14 mouse cellular contexts compared by ENCODE assay signal in genomic region chr2:72507855-72508635, GRCm38 (mm10). TPM values are rescaled to one million over a fixed set of nuclear protein-coding genes. Genes with fewer than 3 reads are reported as not detected.
DNase-seq lines count a peak whose midpoint lies in the region; ATAC-seq and TF ChIP-seq lines count a peak whose summit lies in the region.
"Had no signal": no experiment of that assay in that cellular context is flagged by ENCODE, and none has a peak within 500 bp of the region (broad histone marks: within the 10 kb centered on the region; RNA-seq: fewer than 3 reads in every experiment).

No protein-coding gene starts in this region.

- peaks cover 15% of the 10 kb centered on the region; the same call in 1 of the 2 replicates for H3K4me1 ChIP-seq in lung, embryonic 15.5 days
- peaks cover 17% of the 10 kb centered on the region for H3K4me1 ChIP-seq in forebrain, embryonic 12.5 days
- no peaks in the 10 kb centered on the region for H3K4me1 ChIP-seq in hindbrain, postnatal 0 days (ENCODE audit: insufficient read depth, low read length)

- no peak for ATAC-seq in CD4-positive, CD25-positive, alpha-beta regulatory T cell, adult 4 months
- no peak for ATAC-seq in lung, embryonic 15.5 days (ENCODE audit: borderline replicate concordance, extremely low read depth, low FRiP score, low TSS enrichment)
- ATAC-seq in forebrain, embryonic 12.5 days (ENCODE audit: low FRiP score): no peak
- no peak for ATAC-seq in hindbrain, postnatal 0 days

- intact Hi-C loops in left cerebral cortex, postnatal 10 days (cut with DNase I): no loop called here

- DNase-seq in CD4-positive, CD25-positive, alpha-beta regulatory T cell, adult 2 months (ENCODE audit: low read depth, low spot score): peak; percentile 33
- no peak for DNase-seq in lung, adult 18-20 months
- DNase-seq in hindbrain, postnatal 0 days (ENCODE audit: low spot score): no peak
- no peak for DNase-seq in left cerebral cortex, postnatal 10 days (ENCODE audit: extremely low spot score in 1 of 2, low spot score in 2 of 2)
- DNase-seq in left cerebral cortex, adult 9 months (ENCODE audit: low spot score in 2 of 2): no peak
- DNase-seq: embryo, embryonic 11 days; right cerebral cortex, adult 18-20 months; thymus, postnatal 4 days had no signal

- TF ChIP-seq CTCF in hindbrain, postnatal 0 days (IDR thresholded peaks at IDR 0.05; ENCODE audit: low read depth): no peak

- H3K4me3 ChIP-seq in lung, embryonic 15.5 days: no peak overlapping the region
- no peak overlapping the region for H3K4me3 ChIP-seq in forebrain, embryonic 12.5 days (replicated peaks)
- H3K4me3 ChIP-seq in hindbrain, postnatal 0 days (ENCODE audit: low read length): no peak overlapping the region
- H3K4me3 ChIP-seq: kidney, embryonic 15.5 days; myocyte had no signal

- H3K9ac ChIP-seq in lung, embryonic 15.5 days: no peak overlapping the region
- no peak overlapping the region for H3K9ac ChIP-seq in forebrain, embryonic 12.5 days
- H3K9ac ChIP-seq in hindbrain, postnatal 0 days (replicated peaks; ENCODE audit: low read length): no peak overlapping the region
- H3K9ac ChIP-seq: kidney, embryonic 15.5 days had no signal

- no peak overlapping the region for H3K27ac ChIP-seq in lung, embryonic 15.5 days
- peak overlapping the region; percentile 15; the same call in 1 of the 2 replicates for H3K27ac ChIP-seq in forebrain, embryonic 12.5 days
- no peak overlapping the region for H3K27ac ChIP-seq in hindbrain, postnatal 0 days
- H3K27ac ChIP-seq: kidney, embryonic 15.5 days; macrophage had no signal

- WGBS in lung, embryonic 15.5 days: 23% methylated on average over 18 of the region's 18 CpGs
- WGBS in forebrain, embryonic 12.5 days: 36% methylated on average over 18 of the region's 18 CpGs
- 33% methylated on average over 18 of the region's 18 CpGs for WGBS in hindbrain, postnatal 0 days

- no peaks in the 10 kb centered on the region for H3K9me3 ChIP-seq in lung, embryonic 15.5 days
- no peaks in the 10 kb centered on the region for H3K9me3 ChIP-seq in forebrain, embryonic 12.5 days
- H3K9me3 ChIP-seq in hindbrain, postnatal 0 days (ENCODE audit: low read length): no peaks in the 10 kb centered on the region
- H3K9me3 ChIP-seq: kidney, embryonic 15.5 days had no signal

- peak overlapping the region; percentile 11 for H3K4me2 ChIP-seq in lung, embryonic 15.5 days
- peak overlapping the region; percentile 37 for H3K4me2 ChIP-seq in forebrain, embryonic 12.5 days
- peak overlapping the region; percentile 35 for H3K4me2 ChIP-seq in hindbrain, postnatal 0 days (ENCODE audit: low read depth, low read length)
- H3K4me2 ChIP-seq: kidney, embryonic 15.5 days had no signal

- H3K27me3 ChIP-seq in lung, embryonic 15.5 days: no peaks in the 10 kb centered on the region
- peaks cover 13% of the 10 kb centered on the region for H3K27me3 ChIP-seq in forebrain, embryonic 12.5 days
- H3K27me3 ChIP-seq in hindbrain, postnatal 0 days (ENCODE audit: insufficient read depth, low read length): no peaks in the 10 kb centered on the region
- H3K27me3 ChIP-seq: kidney, embryonic 15.5 days had no signal

- no peaks in the 10 kb centered on the region for H3K36me3 ChIP-seq in lung, embryonic 15.5 days
- H3K36me3 ChIP-seq in forebrain, embryonic 12.5 days (replicated peaks): no peaks in the 10 kb centered on the region
- no peaks in the 10 kb centered on the region for H3K36me3 ChIP-seq in hindbrain, postnatal 0 days (ENCODE audit: insufficient read depth, low read length)
- H3K36me3 ChIP-seq: kidney, embryonic 15.5 days had no signal

RNA-seq across cellular contexts. Expression of gene Cdca7, which starts 32.1 kb away (rescaled TPM):
- polyA plus RNA-seq in CD4-positive, CD25-positive, alpha-beta regulatory T cell, adult 4 months (2017; shearing (Covaris generic)): 10 to 100 TPM; 30.9 to 39.3 TPM
- 149 and 157 TPM in 2 replicates for polyA plus RNA-seq in lung, embryonic 15.5 days (2015; fragmentation: Nextera tagmentation; extraction: Ambion mirVana)
- 228 and 252 TPM in 2 replicates for polyA plus RNA-seq in forebrain, embryonic 12.5 days (2016; fragmentation: Nextera tagmentation; extraction: Ambion mirVana)
- 17.5 and 21.3 TPM in 2 replicates for total RNA-seq in hindbrain, postnatal 0 days (2014; rRNA removed)
- 12.8 and 14.4 TPM in 2 replicates for polyA plus RNA-seq in hindbrain, postnatal 0 days (2015; fragmentation: Nextera tagmentation; extraction: Ambion mirVana)
- total RNA-seq in left cerebral cortex, postnatal 10 days (2021): 1 to 10 TPM; 6.0 to 7.0 TPM
